Mouse (Mus musculus) heart, postnatal 25 days (tissue): ENCODE data around the gene Crcp. TPM values are rescaled to one million over a fixed set of nuclear protein-coding genes. Genes with fewer than 3 reads are reported as not detected.

Experiments
- DNase-seq: peaks from one replicate; pipeline ENCODE4 v3.0.0; 2022; ENCODE audit warnings: low spot score
- intact Hi-C: fragments of 180-260 bp; cut with DNase I; formaldehyde crosslinking; loops from one replicate; pipeline ENCODE4 v1.15.1; 2025
- total RNA-seq, 2 experiments: library from RNA; stranded (reverse); gene quantifications; 2 replicates each; pipeline ENCODE4 v1.2.3; 2021

The Crcp gene
- total RNA-seq, 2 experiments from 2014 or later, result 10.1 to 11.5 TPM

DNA sequence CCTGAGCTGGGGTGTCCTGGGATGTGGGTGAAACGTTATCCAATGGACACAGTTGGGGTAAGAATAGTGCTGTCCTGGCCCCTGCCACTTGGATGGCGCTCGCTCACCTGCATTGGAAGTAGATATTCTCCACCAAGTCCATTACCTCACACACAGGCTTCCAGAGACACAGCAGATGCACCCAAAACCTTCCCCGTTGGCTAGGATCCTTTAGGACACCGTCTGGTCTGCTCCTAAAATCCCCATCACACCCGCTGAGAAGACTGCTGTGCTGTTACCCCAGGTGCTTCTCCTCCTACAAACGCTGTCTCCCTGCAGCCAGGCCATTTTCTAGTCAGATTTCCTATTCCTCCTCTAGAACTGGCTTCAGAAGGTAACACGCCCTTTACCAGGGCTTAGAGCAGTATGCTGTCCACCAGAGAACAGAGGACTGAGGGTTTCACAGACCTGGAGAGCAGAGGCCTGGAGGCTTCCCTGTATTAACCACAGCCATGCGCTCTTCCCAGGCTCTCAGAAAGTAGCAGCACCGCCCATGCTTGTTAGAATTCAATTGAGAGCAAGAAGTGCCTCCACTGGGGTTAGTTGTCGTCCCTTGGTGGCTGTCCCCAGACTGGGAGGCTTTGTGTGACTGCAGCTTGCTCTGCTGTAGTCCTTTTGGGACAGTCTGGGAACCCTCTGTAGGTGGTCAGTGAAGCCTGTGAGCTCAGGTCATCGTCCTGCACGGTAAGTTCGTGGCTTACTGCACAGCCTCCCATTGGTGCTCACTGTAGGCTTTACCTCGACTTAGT lies 22.2 kb downstream of the Crcp start:
- intact Hi-C loops, result no loop called here
- DNase-seq, result no peak

GRCm38 (mm10) chr5:130052510-130052909 lies 23.4 kb downstream of the Crcp start:
- intact Hi-C loops, result no loop called here
- no peak for DNase-seq

DNA sequence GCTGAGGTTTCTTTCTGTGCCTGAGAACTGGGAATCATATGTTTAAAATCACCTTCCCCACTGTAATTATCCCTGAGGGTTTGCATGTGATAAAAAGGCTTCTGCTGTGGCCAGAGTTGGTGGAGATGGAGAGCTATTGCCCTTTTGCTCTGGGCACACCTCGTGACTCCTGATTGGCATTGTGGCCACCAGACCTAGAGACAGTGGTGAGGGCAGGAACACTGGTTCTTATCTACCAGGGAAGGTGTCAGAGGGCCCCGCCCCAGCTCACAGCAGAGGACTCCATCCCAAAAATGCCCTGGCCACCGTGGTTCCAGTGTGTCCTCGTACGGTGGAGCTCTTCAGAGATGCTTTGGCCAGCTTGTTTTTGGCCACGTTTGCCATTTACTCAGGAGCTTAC lies 23.9 kb downstream of the Crcp start:
- DNase-seq, result no peak
- intact Hi-C loops, result no loop called here

GRCm38 (mm10) chr5:130055688-130056087 lies 26.6 kb downstream of the Crcp start:
- no peak for DNase-seq
- intact Hi-C loops, result no loop called here

DNA sequence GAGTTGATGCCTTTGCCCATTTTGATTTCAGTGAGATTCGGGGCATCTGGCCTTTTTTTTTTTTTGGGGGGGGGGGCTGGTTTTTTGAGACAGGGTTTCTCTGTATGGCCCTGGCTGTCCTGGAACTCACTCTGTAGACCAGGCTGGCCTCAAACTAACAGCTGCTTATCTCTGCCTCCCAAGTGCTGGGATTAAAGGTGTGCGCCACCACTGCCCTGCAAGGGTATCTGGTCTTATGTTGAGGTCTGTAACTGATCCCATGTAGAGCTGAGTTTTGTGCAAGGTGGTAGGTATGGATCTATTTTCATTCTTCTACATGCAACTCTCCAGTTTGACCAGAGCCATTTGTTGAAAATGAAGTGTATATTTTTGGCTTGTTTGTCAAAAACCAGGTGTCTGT lies 27.2 kb downstream of the Crcp start:
- no peak for DNase-seq
- intact Hi-C loops, result no loop called here

- peak; percentile 42 for DNase-seq
- intact Hi-C loops, result no loop called here
Measured at GRCm38 (mm10) chr5:130059413-130060328, 30.6 kb downstream of the Crcp start.

- intact Hi-C loops, result no loop called here
- no peak for DNase-seq
Measured at GRCm38 (mm10) chr5:130060329-130060665, 31.2 kb downstream of the Crcp start.

- DNase-seq, result no peak
Measured at GRCm38 (mm10) chr5:130062096-130062495, 33.0 kb downstream of the Crcp start.

DNA sequence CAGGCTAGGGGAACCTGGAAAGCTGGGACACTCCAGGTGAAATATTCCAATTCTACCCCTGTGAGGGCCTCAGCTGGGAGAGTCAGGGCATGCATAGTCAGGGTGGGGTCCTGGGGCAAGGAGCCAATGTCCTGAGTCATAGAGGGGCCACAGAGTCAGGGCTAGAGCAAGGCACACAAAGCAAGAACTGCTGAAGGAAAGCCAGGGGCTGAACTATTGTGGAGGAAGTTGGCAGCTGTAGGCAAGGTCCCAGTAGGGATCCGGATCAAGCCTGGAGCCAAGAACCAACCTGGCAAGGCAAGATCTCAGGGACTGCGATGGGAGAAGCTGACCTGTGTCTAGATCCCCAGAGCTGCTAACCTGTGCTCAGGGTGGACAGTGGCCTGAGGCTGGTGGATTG lies 34.7 kb downstream of the Crcp start:
- intact Hi-C loops, result loop anchor here (2.0 kb wide), 1 partner anchor 15 kb away; no protein-coding TSS in a partner anchor
- no peak for DNase-seq

More at GRCm38 (mm10) chr5:130062096-130062495, 33.0 kb downstream of the Crcp start:
- intact Hi-C loops, result loop anchor here (2.0 kb wide), 1 partner anchor 13 kb away; no protein-coding TSS in a partner anchor

DNA sequence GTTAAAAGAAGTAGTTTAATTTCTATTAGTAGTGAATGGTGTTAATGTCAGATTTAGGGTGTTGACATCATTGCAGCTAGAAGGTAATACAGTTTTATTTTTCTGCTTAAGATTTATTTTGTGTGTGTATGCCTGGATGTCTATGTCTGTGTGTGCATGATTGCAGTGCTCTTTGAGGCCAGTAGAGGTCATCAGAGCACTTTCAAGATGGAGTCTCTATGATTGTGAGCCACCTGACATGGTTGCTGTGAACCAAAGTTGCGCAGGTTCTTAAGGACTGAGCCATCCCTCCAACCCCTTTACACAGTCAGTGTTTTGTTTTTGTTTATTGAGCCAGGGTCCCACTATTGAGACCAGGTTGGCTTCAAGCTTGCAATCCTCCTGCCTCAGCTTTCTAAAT lies 36.5 kb downstream of the Crcp start:
- intact Hi-C loops, result no loop called here
- DNase-seq, result no peak

- intact Hi-C loops, result no loop called here
- DNase-seq, result no peak
Measured at GRCm38 (mm10) chr5:130067841-130068264, 38.8 kb downstream of the Crcp start.

DNA sequence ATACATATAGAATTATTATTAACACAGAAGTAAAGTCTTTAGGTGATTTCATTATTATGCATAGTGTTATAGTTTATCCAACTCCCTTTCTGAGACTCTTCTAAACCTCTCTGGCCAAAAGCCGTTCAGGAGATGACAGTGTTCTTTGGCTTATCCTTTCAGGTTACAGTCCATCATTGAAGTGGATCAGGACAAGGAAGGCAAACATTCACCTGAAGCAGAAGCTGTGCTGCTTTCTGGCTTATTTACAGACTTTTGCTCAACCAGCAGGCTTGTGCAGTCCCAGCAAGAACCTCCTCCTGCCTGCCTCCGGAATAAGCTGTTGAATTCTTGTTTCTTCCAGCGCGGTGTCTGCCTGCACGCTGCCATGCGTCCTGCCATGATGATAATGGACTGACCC lies 43.9 kb downstream of the Crcp start, which contains the start of gene Tpst1:
TSS of gene Tpst1 (plus strand) at position 301 of the 400 bp plus-strand sequence.
- intact Hi-C loops, result no loop called here
- DNase-seq, result no peak

- intact Hi-C loops, result no loop called here
- DNase-seq, result no peak
Measured at GRCm38 (mm10) chr5:130074491-130074890, 45.4 kb downstream of the Crcp start.

GRCm38 (mm10) chr5:130076396-130076795 lies 47.3 kb downstream of the Crcp start:
- intact Hi-C loops, result no loop called here
- DNase-seq, result no peak

DNA sequence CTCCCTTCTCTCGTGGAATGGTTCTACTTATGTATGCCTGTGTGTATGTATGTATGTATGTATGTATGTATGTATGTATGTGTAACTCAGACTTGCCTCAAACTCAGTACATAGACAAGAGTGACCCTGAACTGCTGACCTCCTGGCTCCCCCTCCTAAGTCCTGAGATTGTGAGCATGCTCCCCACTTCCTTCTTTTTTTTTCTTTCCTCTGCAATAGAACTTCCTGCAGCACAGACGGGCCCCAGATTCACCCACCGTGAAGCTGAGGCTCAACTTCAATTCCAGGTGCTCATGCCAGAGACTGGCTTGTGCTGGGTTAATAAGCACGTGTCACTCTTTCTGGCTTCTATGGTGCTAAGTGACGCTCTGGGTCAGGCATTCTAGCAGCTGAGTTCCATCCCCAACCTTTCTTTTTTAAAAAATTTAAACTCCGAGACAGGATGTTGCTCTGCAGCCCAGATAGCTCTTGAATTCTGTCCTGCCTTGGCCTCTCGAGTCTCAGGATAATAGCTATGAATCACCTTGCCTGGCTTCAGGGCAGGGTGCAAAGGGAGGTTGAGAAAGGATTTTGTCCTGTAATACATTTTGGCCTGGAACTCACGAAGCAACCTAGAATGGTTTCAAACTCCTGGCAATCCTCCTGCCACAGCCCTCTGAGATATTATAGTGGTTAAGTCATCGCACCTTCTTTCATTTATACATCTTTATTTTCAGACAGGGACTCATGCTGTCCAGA lies 49.2 kb downstream of the Crcp start:
- DNase-seq, result no peak
- intact Hi-C loops, result no loop called here

DNA sequence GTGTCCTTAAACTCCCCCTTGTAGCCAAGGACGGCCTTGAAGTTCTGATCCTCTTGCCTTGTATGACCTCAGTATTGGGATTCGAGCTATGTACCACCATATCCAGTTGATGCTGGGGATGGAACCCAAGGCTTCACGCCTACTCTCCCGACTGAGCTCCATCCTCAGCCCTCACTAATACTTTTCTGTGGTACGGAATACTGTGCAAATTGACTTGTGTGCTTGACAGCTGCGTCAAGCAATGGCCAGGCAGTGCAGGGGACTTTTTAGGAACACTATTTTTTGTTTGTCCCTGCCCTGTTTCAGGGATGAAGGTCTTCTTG lies 49.7 kb downstream of the Crcp start:
- intact Hi-C loops, result loop anchor here (1.0 kb wide), 1 partner anchor 61 kb away; no protein-coding TSS in a partner anchor
- no peak for DNase-seq

GRCm38 (mm10) chr5:130079202-130080050 lies 50.3 kb downstream of the Crcp start:
- intact Hi-C loops, result loop anchor here (1.0 to 5.0 kb wide), 2 partner anchors 43 to 60 kb away; no protein-coding TSS in a partner anchor
- DNase-seq, result peak; percentile 95

GRCm38 (mm10) chr5:130080051-130080681 lies 51.1 kb downstream of the Crcp start:
- no peak for DNase-seq
- intact Hi-C loops, result loop anchor here (5.0 kb wide), 1 partner anchor 42 kb away; no protein-coding TSS in a partner anchor
